Comparison of ENCODE assay signal across 8 mouse cellular contexts in the genomic region with DNA sequence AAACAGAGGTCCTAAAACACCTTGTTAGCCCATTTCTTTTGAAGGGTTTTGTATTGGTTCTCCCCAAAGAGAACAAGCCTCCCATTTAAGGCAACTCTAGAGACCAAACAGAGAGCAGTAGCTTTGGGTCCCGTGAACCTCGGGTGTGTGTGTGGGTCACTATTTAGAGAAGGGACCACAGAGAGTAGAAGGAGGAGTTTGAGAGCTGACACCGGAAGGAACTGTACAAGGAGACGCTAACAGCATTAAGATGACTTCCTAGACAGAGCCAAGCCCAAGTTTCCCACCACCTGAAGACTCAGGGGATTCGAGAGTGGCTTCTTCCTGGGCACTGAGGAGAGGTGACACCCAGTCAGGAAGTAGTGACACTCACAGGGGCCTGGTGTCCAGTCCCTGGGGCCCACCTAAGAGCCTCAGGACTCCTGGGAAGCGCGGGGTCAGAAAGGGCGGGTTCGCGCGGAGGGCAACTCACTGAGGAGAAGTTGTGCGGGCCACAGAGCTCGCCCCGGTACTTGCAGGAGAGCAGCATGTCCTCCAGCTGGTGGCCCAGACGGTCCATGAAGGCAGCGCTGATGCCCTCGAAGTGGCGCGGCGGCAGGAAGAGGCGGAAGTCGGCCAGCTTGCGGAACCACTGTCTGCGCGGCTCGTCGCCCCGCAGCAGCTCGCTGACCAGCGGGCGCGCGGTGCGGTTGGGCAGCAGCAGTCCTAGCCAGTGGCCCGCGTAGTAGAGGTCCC.
A peak's percentile ranks its signal among the peaks of the same experiment; 100 is the strongest.
DNase-seq lines count a peak whose midpoint lies in the region; ATAC-seq lines count a peak whose summit lies in the region.

No protein-coding gene starts in this region.

- peak; percentile 67 for DNase-seq in heart, adult 11 months
- no peak for DNase-seq in heart, postnatal 25 days (ENCODE audit: low spot score)
- peak; percentile 28 for DNase-seq in urinary bladder, adult 2 months (ENCODE audit: low spot score)
- DNase-seq in urinary bladder, postnatal 4 days (ENCODE audit: low spot score in 2 of 2) = no peak
- no peak for DNase-seq in yolk sac, embryonic 10.5 days (ENCODE audit: low spot score)
- no peak for DNase-seq in spleen, postnatal 36 days (ENCODE audit: low spot score in 2 of 2)

- peaks cover 48% of the 10 kb centered on the region for H3K4me1 ChIP-seq in hindbrain, embryonic 15.5 days (replicated peaks)
- peaks cover 27% of the 10 kb centered on the region for H3K4me1 ChIP-seq in midbrain, embryonic 13.5 days (replicated peaks)

- H3K36me3 ChIP-seq in hindbrain, embryonic 15.5 days = no peaks in the 10 kb centered on the region
- H3K36me3 ChIP-seq in midbrain, embryonic 13.5 days = no peaks in the 10 kb centered on the region

- peak overlapping the region; percentile 48 for H3K4me3 ChIP-seq in hindbrain, embryonic 15.5 days
- peak overlapping the region; percentile 65 for H3K4me3 ChIP-seq in midbrain, embryonic 13.5 days (replicated peaks)

- peak overlapping the region; percentile 77; the same call in 1 of the 2 replicates for H3K27ac ChIP-seq in hindbrain, embryonic 15.5 days (replicated peaks)
- H3K27ac ChIP-seq in midbrain, embryonic 13.5 days = no peak overlapping the region

- 0 out of 2 replicates have a peak, but pooled peaks have one; percentile 3 for ATAC-seq in hindbrain, embryonic 15.5 days (ENCODE audit: low FRiP score, low read depth)
- no peak; the same call in 1 of the 2 replicates for ATAC-seq in midbrain, embryonic 13.5 days

- peaks cover 2% of the 10 kb centered on the region; the same call in 1 of the 2 replicates for H3K27me3 ChIP-seq in hindbrain, embryonic 15.5 days
- peaks cover 45% of the 10 kb centered on the region for H3K27me3 ChIP-seq in midbrain, embryonic 13.5 days

- intact Hi-C loops in heart, postnatal 25 days (cut with DNase I) = no loop called here

- WGBS in hindbrain, embryonic 15.5 days = 5% methylated on average over 36 of the region's 36 CpGs
- 4% methylated on average over 36 of the region's 36 CpGs for WGBS in midbrain, embryonic 13.5 days

- H3K9ac ChIP-seq in hindbrain, embryonic 15.5 days = peak overlapping the region; percentile 66
- H3K9ac ChIP-seq in midbrain, embryonic 13.5 days (replicated peaks) = peak overlapping the region; percentile 80

- H3K9me3 ChIP-seq in hindbrain, embryonic 15.5 days = no peaks in the 10 kb centered on the region
- no peaks in the 10 kb centered on the region for H3K9me3 ChIP-seq in midbrain, embryonic 13.5 days

- H3K4me2 ChIP-seq in hindbrain, embryonic 15.5 days = peak overlapping the region; percentile 83
- H3K4me2 ChIP-seq in midbrain, embryonic 13.5 days (replicated peaks) = peak overlapping the region; percentile 98

Comparison
In these comparisons a context has a peak if more than half of its experiments do, and no peak if none do; other contexts are left out.
1. DNase-seq: peak in heart, adult 11 months (single experiment) and urinary bladder, adult 2 months (single experiment); none in heart, postnatal 25 days (single experiment), urinary bladder, postnatal 4 days (0 of 2), yolk sac, embryonic 10.5 days (single experiment) and spleen, postnatal 36 days (0 of 2).